Mouse (Mus musculus) urinary bladder, postnatal 14 days (tissue): Measurements from ENCODE around the gene Lats1.

Experiments used
- DNase-seq: peaks from one replicate; pipeline ENCODE4 v3.0.0; 2021; ENCODE audit warnings: low spot score

Lats1 gene

DNA sequence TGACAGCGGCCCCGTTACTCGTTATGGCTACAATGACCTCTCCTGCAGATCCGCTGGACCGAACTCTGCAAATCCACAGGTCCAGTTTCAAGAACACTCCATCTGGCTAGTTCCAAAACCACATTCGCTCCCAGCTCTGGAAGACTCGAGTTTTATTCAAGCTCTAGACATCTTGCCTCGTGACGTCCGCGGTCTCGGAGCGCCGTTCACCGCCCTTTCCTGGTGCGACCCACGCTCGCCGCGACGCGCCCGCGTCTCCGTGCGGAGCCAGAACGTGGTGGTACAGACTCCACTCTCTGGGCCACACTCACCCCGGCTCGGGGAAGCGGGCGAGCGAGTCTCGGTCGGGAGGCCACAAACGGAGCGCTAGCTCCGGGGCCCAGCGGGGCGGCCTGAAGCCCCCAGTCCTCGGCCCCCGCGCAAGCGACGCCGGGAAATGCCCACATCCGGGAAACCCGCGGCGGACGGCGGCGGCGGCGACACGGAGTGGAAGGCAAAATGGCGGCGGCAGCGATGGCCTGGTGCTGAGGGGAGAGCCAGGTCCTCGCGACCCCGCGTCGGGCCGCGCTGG is at the start of gene Lats1, which contains the start of gene Pcmt1:
Gene Lats1 (plus strand): TSS at position 484 of the 571 bp plus-strand sequence.
Gene Pcmt1 (minus strand): TSS at position 406 of the 571 bp plus-strand sequence.
- peak; percentile 88 for DNase-seq

DNA sequence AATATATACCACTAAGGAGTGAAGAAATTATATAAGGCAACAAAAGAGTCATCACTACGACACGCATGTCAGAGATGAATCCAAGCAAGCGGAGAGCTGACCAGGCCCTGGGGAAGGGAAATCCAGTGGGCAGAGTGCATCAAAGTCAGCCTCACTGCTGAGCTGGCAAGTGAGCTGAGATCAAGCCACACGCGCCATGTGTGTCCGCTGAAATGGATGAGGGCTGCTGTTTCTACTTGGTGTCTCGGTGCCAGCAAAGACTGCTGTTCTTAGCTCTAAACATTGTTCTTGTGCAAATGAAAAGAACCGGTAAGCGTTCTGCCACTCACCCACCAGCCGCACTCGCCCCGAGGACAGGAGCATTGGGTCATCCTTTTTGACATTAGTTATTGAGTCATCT is 40.6 kb upstream of the Lats1 start:
- DNase-seq = no peak

DNA sequence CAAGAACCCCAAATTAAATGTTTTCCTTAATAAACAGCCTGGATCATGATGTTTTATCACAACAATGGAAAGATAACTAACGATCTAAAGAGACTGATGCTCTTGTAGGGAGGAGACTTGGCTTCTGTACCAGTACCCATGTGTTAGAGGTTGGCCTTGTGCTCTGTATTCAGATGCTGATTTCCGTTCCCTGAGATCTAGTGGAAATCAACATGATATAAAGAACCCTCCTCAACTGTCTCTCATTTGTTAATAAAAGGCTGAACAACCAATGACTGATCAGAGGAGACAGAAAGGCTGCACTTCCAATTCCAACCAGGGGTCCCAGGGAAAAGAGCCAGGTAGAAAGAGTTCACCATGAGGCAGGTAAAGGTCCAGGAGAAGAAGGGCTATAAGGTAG is 35.1 kb upstream of the Lats1 start:
- no peak for DNase-seq

DNA sequence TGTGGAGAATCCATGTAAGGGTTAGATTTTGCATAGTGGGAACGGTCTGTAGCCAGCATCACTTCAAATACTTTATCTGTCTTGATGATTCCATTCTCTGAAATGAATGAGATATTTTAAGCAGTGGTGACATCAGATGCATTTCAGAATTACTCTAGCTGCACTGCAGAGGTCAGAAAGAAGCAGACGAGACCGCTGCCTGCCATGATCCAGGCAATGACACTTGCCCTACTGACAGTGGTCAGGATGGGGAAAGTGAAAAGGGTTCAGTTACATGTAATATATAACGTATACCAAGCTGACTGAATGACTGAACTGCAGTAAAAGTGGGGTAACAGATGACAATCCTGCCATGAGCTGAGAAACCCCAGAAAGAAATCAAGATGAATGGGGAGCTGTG is 32.0 kb upstream of the Lats1 start:
- DNase-seq = no peak

DNA sequence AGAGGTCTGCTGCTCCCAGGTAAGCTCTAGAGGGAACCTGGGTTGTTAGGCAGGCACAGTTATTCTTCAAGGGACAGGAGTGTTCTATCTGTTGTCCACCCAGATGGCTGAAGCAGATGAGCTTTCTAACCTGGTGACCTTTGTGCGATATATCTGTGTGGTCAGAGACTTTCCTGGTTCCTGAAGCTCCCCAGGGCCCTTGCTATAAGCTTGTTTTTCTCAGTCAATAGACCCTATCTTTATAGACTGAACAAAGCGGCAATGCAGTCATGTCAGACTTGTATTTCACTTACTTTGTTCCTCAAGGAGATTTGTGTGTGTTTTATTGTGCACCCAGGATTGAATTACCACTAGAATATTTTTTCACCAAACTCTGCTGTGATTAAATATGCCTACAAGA is 30.0 kb upstream of the Lats1 start:
- DNase-seq = no peak

DNA sequence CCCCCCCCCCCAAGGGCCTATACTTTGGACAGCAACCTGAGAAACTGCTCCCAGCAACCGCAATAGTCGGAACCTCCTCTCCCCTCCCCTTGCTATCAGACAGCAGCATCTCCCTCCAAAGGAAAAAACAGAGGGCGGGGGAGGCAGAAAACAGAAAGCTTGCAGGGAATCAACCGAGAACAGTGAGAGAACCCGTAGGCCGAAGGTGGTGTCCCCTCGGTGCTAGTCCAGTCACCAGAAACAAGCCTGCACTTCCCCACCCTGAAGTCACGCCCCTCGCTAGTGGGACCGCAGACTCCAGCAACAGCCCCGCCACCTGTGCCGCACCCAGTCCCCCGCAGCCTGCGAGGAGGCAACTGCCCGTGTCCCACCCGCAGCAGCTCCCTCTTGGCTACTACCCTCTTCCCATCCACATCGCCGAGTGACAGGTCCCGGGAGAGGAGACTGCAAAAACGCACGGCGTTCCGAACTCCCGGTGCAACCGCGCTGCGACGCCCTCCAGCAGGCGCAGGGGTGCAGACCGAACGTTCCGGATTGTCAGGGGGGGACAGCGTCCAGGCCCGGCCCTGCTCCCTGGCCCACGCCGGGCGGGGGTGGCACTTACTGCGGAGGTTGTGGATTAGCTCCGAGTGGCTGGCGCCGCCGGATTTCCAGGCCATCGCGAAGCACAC is 18.4 kb upstream of the Lats1 start:
- peak; percentile 29 for DNase-seq

DNA sequence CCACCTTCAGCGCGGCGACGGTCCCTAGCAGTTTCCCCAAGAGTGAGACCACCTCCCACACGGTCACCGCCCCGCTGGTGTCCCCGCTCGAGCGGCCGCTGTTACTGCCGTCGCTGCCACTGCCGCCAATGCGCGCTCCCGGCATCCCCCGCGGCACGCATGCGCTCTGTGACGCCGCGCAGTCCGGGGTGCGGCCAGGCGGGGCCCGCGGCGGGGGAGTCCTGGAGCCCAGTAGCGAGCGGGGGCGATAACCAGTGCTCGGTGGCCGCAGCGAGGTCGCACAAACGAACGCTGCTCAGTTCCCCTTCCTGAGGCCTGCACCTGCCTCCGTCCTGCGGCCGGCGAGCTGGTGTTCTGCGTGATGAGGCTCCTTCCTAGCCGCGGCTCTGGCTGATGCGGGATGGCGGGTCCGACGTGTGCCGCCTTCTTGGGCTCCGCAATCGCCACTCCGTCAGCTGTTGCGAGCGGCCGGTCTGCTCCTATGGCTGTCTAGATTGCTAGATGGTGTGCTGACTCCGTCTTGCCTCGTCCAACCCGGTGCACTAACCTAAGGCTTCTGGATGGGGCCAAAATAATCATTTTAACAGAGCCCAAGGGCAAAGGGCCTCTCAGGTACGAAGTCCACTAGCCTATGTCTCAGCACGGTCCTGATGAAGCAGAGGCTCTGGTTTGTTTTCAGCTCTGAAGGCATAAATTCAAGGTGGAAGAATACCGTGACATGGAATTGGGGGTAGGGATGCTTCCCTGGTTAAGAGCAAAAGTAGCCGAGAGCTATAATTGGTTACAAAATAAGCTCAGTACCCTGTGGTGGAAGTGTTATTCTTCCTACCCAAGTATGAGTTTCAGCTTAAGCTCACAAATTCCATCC is 17.6 kb upstream of the Lats1 start:
- DNase-seq = peak; percentile 91

GRCm38 (mm10) chr10:7664027-7664526 is 16.9 kb upstream of the Lats1 start:
- DNase-seq = no peak

- no peak for DNase-seq
Observed at GRCm38 (mm10) chr10:7664889-7665288, 16.1 kb upstream of the Lats1 start.

GRCm38 (mm10) chr10:7667342-7667802 is 13.6 kb upstream of the Lats1 start, which contains the start of gene Nup43:
Nup43 (plus strand) TSS chr10:7667503.
- peak; percentile 91 for DNase-seq

- no peak for DNase-seq
Observed at GRCm38 (mm10) chr10:7673673-7674072, 7.3 kb upstream of the Lats1 start.

DNA sequence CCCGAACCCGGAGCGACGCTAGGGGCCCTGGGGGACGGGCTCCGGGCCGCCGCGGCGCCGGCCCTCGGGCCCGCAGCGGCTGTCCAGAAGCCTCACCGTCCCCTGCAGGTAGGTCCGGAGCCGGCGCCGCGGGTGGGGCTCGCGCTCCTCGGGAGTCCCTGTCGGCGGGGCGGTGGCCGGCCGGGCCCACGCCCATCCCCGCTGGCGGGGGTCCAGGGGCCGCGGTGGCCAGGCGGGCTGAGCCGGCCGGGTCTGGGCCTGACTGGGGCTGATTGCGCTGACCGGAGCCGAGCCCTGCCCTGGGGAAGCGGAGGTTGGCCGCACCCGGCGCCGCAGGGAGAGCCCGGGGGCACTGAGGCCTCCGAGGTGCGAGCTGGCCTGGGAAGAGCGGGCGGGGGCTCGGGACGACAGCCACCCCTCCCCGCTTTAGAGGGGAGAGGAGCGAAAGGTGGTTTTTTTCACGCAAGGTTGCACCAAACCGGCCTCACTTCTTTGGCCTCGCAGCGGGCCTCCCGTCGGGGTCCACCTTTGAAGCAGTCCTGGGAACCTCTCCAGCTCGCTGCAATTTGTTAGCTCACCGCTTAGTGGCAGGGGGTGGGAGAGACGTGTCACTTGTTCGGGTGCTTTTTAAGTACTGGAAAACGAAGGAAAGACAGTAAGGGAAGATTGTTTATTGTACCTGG is 470 bp downstream of the Lats1 start:
- peak; percentile 70 for DNase-seq

DNA sequence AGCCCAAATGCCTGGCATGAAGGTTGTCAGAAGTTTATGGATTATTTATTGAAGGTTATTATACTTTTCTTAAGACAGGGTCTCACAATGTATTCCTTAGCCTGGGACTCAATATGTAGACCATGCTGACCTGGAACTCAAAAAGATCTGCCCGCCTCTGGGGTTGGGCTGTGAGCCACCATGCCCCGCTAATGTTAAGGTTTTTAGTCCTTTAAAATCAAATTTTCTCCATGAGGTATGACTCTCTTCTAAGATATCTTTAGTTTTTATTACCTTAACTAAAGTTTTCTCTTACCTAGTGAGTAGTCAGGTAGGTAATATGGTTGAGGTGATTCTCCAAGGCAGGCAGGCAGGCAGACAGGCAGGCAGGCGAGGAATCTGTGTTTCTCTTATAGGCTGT is 1.2 kb downstream of the Lats1 start:
- no peak for DNase-seq

- DNase-seq = no peak
Observed at GRCm38 (mm10) chr10:7686902-7687301, 5.9 kb downstream of the Lats1 start.

DNA sequence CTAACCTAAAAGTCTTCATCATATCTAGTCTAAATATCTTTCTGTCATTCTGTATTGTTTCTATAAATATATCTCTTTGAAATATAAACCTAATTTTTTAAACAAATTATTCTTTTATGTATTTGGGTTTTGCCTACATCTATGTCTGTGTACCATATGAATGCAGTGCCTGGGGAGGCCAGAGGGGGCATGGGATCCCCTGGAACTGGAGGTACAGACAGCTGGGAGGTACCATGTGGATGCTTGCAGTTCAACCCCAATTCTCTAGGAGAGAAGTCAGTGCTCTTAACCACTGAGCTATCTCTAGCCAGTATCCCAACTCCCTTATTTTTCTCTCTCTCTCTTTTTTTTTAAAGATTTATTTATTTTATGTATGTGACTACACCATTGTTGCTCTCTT is 14.3 kb downstream of the Lats1 start:
- no peak for DNase-seq

DNA sequence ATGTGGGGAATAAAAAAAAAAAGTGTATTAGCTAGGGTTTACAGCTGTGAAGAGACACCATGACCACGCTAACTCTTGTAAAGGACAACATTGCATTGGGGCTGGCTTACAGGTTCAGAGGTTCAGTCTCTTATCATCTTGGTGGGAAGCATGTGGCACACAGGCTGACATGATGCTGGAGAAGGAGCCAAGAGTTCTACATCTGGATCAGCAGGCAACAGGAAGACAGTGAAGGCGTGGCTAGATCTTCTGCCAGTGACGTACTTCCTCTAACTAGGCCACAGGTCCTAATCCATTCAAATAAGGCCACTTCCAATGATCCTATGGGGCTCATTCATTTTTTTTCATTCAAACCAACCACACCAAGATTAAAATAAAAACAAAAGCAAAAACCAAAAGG is 19.1 kb downstream of the Lats1 start:
- DNase-seq = no peak

- DNase-seq = no peak
Observed at GRCm38 (mm10) chr10:7702586-7702985, 21.6 kb downstream of the Lats1 start.

DNA sequence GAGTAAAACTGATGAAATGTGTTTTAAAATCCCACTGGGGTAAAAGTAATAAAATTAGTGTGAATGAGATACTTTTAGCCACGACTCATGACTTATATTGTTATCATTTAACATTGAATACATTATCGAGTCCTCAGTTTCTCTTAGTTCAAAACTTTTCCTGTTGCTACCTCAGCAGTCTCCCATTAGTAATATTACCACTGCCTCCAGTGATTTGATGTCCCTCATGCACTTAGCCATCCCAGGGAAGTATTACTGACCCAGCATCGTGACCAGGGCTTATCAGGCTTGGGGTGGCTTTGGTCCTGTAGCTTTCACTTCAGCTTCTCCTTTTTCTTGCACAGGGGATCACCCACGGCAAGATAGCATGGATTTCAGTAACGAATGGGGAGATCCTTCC is 29.1 kb downstream of the Lats1 start:
- no peak for DNase-seq

DNA sequence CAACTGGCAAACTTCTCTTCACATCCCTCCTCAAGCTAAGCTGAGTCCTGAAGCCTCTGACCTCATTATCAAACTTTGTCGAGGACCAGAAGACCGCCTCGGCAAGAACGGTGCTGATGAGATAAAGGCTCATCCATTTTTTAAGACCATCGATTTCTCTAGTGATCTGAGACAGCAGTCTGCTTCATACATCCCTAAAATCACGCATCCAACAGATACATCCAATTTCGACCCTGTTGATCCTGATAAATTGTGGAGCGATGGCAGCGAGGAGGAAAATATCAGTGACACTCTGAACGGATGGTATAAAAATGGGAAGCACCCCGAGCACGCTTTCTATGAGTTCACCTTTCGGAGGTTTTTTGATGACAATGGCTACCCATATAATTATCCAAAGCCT is 31.5 kb downstream of the Lats1 start:
- DNase-seq = no peak

GRCm38 (mm10) chr10:7715056-7715455 is 34.0 kb downstream of the Lats1 start:
- no peak for DNase-seq

DNA sequence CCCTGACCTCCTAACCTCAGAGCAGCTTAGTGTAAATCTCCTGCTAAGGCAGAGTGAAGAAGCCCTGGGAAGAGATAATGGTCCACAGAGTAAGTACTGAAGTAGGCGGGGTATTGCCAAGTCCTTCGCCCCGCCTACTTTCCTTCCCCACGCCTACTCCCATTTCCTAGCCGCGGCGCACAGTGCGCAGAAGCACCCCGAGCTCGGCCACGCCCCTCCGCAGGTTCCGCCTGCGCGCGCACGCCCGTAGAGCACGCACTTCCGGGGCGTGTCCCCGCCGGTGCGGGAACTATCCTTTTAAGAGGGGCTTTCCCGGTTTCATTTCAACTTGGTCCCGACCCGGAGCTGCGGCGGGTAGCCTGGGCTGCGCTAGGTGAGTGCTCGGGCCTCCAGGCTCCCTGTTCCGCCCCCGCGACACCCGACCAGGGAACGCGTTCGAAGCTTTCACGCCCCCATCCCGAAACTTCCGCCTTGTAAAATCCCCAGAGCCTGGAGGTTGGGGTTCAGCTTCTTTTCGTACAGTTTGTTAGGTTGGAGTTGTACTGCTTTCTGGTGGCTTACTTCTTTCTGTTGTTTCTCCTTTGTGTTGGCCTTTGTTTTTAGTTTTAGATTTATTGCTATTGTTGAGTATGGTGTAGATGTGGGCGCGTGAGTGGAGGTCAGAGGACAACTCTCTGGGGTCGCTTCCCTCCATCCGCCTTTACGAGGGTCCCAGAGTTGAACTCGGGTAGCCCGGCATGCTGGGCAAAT is 44.9 kb downstream of the Lats1 start, which contains the start of gene Katna1:
Gene Katna1 (plus strand): TSS at position 250 of the 750 bp plus-strand sequence.
- DNase-seq = peak; percentile 96
